Mouse (Mus musculus) ovary, postnatal 10 days (tissue): ENCODE data around the gene Adgrf1.

Source experiments
- DNase-seq: peaks from one replicate; pipeline ENCODE4 v3.0.0; 2022; ENCODE audit warnings: low spot score

The Adgrf1 gene

DNA sequence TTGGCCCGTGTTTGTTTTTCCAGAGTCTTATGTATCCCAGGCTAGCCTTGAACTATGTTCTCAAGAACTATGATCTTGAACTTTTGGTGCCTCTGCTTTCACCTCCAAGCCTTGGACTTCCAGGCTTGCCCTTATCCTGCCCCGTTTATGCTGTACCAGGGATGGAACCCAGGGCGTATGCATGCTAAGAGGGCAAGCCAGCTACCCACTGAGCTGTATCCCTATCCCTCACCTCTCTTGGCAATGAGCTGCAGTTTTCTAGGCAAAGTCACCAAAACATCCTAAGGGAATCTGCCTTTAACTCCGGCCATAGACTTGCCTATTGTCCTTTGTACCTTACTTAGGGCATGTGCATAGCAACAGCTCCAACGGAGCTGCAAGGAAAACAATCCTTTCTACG is 92.8 kb downstream of the Adgrf1 start:
- no peak for DNase-seq

DNA sequence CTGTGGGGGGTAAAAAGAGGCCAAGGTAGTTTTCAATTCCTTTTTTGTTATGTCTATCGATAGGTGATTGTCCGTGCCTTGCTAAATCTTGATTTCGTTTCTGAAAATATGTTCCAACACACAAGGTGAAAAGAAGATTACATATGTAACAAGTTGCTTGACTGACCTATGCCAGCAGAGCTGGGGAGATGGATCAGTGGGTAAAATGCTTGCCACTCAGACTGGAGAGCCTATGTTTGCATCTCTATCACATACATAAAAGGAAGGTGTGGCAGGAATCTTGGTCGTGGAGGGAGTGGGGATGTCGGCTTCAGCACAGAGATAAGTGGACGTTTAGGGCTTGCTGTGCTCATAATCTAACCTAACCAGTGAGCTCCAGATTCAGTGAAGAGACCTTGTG is 93.8 kb downstream of the Adgrf1 start:
- DNase-seq, result no peak

DNA sequence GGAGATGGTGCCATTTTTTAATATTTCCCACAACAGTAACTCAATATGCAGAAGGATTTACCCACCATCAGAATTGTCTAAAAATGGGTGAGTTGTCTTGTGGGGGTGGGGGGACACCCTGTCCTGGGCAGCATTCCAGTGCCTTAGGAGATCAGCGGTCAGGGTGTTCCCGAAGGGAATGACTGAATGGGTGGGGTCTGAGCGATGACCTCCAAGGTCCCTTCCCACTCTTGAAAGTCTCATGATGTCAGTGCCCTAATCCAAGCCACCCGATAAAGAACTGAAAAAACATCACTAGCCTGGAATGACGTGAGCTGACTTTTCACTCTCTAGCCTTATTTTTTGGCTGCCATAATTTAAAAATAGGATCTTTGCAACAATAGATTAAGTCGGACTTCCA is 95.2 kb downstream of the Adgrf1 start:
- no peak for DNase-seq

DNA sequence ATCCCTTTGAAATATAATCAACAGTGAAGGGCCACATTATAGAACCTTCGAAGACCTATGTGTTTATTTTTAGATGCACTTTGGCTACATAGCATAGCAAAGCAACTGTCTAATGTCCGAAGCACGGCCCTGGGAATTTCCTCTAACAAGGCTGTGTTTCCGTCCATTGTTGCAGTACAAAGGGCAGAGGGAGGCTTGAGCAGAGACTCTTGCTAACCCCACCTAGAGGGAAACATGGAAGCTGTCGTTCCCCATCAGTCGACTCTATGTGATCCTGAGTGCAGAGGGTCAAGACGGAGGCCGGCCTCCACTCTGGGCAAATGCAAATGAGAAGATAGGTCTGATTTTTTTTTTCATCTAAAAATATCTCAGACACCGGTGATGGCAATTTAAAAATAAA is 96.4 kb downstream of the Adgrf1 start:
- no peak for DNase-seq

DNA sequence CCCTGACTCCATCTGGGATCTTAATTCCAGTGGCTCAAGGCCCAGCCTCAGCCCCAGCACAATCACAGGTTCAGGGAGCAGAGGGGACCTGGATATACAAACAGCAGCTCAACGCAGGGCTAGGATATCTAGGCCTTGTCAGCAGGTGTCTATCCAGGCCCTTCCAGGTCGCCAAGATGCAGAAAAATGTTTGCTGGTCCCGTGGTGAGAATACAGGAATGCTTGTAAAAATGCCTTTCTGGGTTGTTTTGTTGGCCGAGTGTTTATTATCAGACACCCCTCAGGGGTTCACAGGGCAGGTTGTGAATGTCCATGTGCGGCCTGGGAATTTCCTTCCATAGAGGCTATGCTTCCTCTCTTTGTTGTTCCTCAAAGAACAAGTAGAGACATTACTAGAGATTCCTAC is 98.0 kb downstream of the Adgrf1 start:
- no peak for DNase-seq

DNA sequence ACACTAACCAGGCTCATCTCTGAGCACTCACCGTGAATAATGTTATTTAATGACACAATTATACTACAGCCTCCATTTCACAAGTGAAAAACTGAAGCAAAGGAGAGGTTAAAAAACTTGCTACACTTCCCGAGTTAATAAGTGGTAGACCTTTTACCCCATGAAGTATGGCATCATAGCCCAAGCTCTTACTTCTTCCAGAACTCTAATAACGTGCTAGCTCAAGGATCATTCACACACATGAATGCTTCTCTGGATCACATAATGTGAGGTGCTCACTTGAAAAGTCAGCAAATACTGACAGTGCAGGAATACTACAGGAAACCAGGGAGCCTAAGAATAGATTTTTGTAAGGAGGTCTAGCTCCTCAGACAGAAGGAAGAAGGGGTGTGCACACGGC is 102.5 kb downstream of the Adgrf1 start:
- no peak for DNase-seq

DNA sequence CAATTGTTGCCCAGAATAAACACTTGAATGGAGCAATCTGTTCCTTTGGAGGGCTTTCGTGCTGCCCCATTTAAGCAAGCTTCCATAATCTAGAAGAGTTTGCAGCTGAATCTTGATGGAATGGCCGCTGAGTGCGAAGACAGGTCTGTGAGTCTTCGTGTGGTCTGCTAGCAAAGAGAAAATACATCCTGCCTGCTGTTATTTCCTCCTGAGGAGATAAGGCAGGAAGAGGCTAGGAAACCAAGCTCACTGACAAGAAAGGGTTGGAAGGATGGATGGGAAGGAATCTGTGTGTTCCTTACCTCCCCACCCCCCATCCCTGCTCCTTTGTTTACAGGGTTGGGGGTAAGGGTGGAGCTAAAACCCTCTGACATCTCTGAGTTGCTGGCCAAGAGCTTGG is 103.9 kb downstream of the Adgrf1 start:
- no peak for DNase-seq
